Mouse (Mus musculus) brain, embryonic 14.5 days (tissue): Measurements from ENCODE around the gene Cdkn2c.

Source experiments
- CTCF ChIP-seq: fragments of 200-500 bp; IDR thresholded peaks from 2 replicates; pipeline ENCODE4 v1.5.1; 2012; ENCODE audit warnings: inconsistent platforms, mild to moderate bottlenecking, moderate library complexity, borderline replicate concordance; ENCODE audit not compliant: insufficient read depth, insufficient read length; ENCODE audit errors: extremely low read depth
- POLR2A ChIP-seq: fragments of 200-500 bp; IDR thresholded peaks from 2 replicates; pipeline ENCODE4 v1.6.1; 2012; ENCODE audit warnings: mild to moderate bottlenecking, inconsistent platforms, borderline replicate concordance; ENCODE audit not compliant: poor library complexity, insufficient read depth, insufficient read length, severe bottlenecking; ENCODE audit errors: extremely low read depth

DNA sequence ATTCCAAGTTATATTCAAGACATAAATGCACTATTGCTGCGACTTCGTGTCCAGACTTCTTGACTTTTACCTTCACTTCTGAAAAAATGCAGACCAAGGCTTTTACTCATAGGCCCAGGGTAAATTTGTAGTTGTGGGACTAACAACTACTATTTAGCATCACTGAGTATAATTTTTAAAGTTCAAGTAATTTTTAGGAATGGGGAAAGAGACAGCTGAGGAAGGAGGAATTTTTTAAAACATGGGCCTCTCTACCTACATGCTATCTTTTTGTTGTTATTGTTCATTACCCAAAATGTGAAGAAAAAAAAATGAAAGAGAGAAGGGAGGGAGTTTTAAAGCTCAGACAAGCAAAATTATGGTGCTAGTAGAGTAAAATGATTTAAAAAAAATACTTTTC lies 12.3 kb downstream of the Cdkn2c start:
- TF ChIP-seq CTCF (no peak), POLR2A (no peak)
